Comparison of ENCODE assay signal across 8 mouse cellular contexts in genomic region chrX:103493351-103494173, GRCm38 (mm10).
DNase-seq lines count a peak whose midpoint lies in the region; ATAC-seq and TF ChIP-seq lines count a peak whose summit lies in the region.

No protein-coding gene starts in this region.

- H3K79me3 ChIP-seq in C2C12 (ENCODE audit: low read depth): peaks cover 15% of the 10 kb centered on the region

- under 1% methylated on average over 55 of the region's 55 CpGs for WGBS in heart, embryonic 13.5 days
- WGBS in kidney, postnatal 0 days: under 1% methylated on average over 54 of the region's 55 CpGs
- WGBS in liver, embryonic 13.5 days (ENCODE audit: insufficient replicate concordance): under 1% methylated on average over 51 of the region's 55 CpGs

- H3K4me3 ChIP-seq in C2C12 (ENCODE audit: insufficient read depth, poor library complexity, severe bottlenecking): peak overlapping the region; percentile 43
- peak overlapping the region; percentile 69 for H3K4me3 ChIP-seq in heart, embryonic 13.5 days
- peak overlapping the region; percentile 50 for H3K4me3 ChIP-seq in kidney, postnatal 0 days (replicated peaks; ENCODE audit: low read depth, low read length)
- H3K4me3 ChIP-seq in liver, embryonic 13.5 days (replicated peaks): peak overlapping the region; percentile 73

- peak overlapping the region; percentile 88 for H3K9ac ChIP-seq in heart, embryonic 13.5 days
- peak overlapping the region; percentile 71 for H3K9ac ChIP-seq in kidney, postnatal 0 days (ENCODE audit: low read depth, low read length)
- H3K9ac ChIP-seq in liver, embryonic 13.5 days: peak overlapping the region; percentile 85

- peak; percentile 87; the same call in 1 of the 2 replicates for ATAC-seq in erythroid progenitor cell, adult 5-6 weeks (replicated peaks; ENCODE audit: low FRiP score, poor library complexity, severe bottlenecking)
- peak; percentile 89 for ATAC-seq in heart, embryonic 13.5 days (ENCODE audit: extremely low read depth, insufficient number of reproducible peaks, low FRiP score, low TSS enrichment)
- peak; percentile 95 for ATAC-seq in kidney, postnatal 0 days (replicated peaks; ENCODE audit: low FRiP score, low read depth)
- ATAC-seq in liver, embryonic 13.5 days (ENCODE audit: low read depth): peak; percentile 95

- TF ChIP-seq CTCF in C2C12 (IDR thresholded peaks at IDR 0.05; ENCODE audit: control insufficient read depth, insufficient read depth, insufficient read length): no peak
- TF ChIP-seq CTCF in kidney, postnatal 0 days (IDR thresholded peaks at IDR 0.05; ENCODE audit: low read depth): no peak

- peak overlapping the region; percentile 71 for H3K4me2 ChIP-seq in heart, embryonic 13.5 days
- H3K4me2 ChIP-seq in kidney, postnatal 0 days (ENCODE audit: low read length): peak overlapping the region; percentile 58
- peak overlapping the region; percentile 72 for H3K4me2 ChIP-seq in liver, embryonic 13.5 days

- no peaks in the 10 kb centered on the region for H3K9me3 ChIP-seq in heart, embryonic 13.5 days
- H3K9me3 ChIP-seq in kidney, postnatal 0 days (replicated peaks; ENCODE audit: low read length): no peaks in the 10 kb centered on the region
- H3K9me3 ChIP-seq in liver, embryonic 13.5 days (replicated peaks): no peaks in the 10 kb centered on the region

- no peaks in the 10 kb centered on the region for H3K27me3 ChIP-seq in C2C12 (ENCODE audit: control insufficient read depth, insufficient read depth, insufficient read length)
- H3K27me3 ChIP-seq in heart, embryonic 13.5 days (replicated peaks): no peaks in the 10 kb centered on the region
- H3K27me3 ChIP-seq in kidney, postnatal 0 days (ENCODE audit: insufficient read depth, low read length): no peaks in the 10 kb centered on the region
- H3K27me3 ChIP-seq in liver, embryonic 13.5 days: no peaks in the 10 kb centered on the region

- peaks cover 18% of the 10 kb centered on the region for H3K36me3 ChIP-seq in C2C12 (ENCODE audit: control insufficient read depth, insufficient read depth)
- H3K36me3 ChIP-seq in heart, embryonic 13.5 days: peaks cover 17% of the 10 kb centered on the region
- H3K36me3 ChIP-seq in kidney, postnatal 0 days (ENCODE audit: insufficient read depth, low read length): peaks cover 2% of the 10 kb centered on the region; the same call in 1 of the 2 replicates
- H3K36me3 ChIP-seq in liver, embryonic 13.5 days: peaks cover 14% of the 10 kb centered on the region

- peaks cover 20% of the 10 kb centered on the region; the same call in 1 of the 2 replicates for H3K4me1 ChIP-seq in heart, embryonic 13.5 days
- no peaks in the 10 kb centered on the region for H3K4me1 ChIP-seq in kidney, postnatal 0 days (replicated peaks; ENCODE audit: insufficient read depth, low read length)
- H3K4me1 ChIP-seq in liver, embryonic 13.5 days (replicated peaks): peaks cover 36% of the 10 kb centered on the region

- peak overlapping the region; percentile 86 for H3ac ChIP-seq in C2C12 (ENCODE audit: control insufficient read depth, insufficient read length, low read depth)

- DNase-seq in brain, embryonic 18.5 days (ENCODE audit: low read depth, low spot score): peak; percentile 74
- peak; percentile 85 for DNase-seq in kidney, postnatal 0 days (ENCODE audit: low spot score)
- peak; percentile 44 for DNase-seq in liver, embryonic 13.5 days
- peak; percentile 86 for DNase-seq in naive thymus-derived CD4-positive, alpha-beta T cell, adult 2 months (ENCODE audit: low read depth)
- DNase-seq in spleen, postnatal 4 days (ENCODE audit: low spot score in 2 of 2): peak; percentile 54 to 84

- H3K79me2 ChIP-seq in C2C12 (ENCODE audit: control insufficient read depth, insufficient read depth): peaks cover 47% of the 10 kb centered on the region

- H3K27ac ChIP-seq in heart, embryonic 13.5 days (replicated peaks): peak overlapping the region; percentile 94
- H3K27ac ChIP-seq in kidney, postnatal 0 days: peak overlapping the region; percentile 93
- peak overlapping the region; percentile 84 for H3K27ac ChIP-seq in liver, embryonic 13.5 days

TF ChIP-seq in C2C12, 6 proteins besides CTCF, POLR2A, EP300 and RAD21:
- TF ChIP-seq USF1 (IDR thresholded peaks at IDR 0.05; ENCODE audit: low read depth) (peak; percentile 38), CEBPB (IDR thresholded peaks at IDR 0.05; ENCODE audit: low read depth) (no peak), MAX (IDR thresholded peaks at IDR 0.05) (peak; percentile 65), MYOD1 (IDR thresholded peaks at IDR 0.05; ENCODE audit: control insufficient read depth, insufficient read length, low read depth) (peak; percentile 37)

Comparison
In these comparisons a context has a peak if more than half of its experiments do, and no peak if none do; other contexts are left out.
1. Peak in every context shown above with its lines: DNase-seq, ATAC-seq, H3K4me3 ChIP-seq and H3K27ac ChIP-seq.